In the genomic region with DNA sequence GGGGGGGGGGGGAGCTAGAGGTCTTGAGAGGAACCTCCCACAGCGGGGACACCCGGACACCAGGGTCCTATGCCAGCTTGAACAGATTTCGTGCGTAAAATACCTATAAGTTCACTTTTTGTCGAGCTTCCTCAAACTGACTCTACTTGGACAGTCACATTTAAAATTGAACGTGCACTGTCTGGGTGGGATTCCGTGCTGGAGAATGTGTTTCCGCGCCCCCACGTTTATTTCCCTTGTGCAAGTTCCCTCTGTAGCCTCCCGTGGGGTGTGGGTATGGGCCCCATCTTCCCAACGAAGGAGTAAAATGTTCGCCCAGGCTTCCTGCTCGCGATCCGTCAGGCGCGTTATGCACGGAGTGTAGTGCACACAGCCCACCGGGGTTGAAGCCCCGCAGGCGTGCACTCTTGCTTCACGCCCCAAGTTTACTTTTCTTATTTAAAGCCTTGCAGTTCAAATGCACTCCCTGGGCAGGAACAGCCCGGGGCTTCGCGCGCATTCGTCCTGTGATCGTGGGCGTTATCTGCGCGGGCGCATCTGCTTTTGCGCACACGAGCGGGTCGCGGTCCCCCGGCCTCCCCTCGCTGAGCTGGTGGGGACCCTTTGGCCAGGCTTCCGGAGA, we compare ENCODE assay signal across 9 mouse cellular contexts.
A peak's percentile ranks its signal among the peaks of the same experiment; 100 is the strongest.
DNase-seq lines count a peak whose midpoint lies in the region; ATAC-seq and TF ChIP-seq lines count a peak whose summit lies in the region.
"Had no signal": no experiment of that assay in that cellular context is flagged by ENCODE, and none has a peak within 500 bp of the region (broad histone marks: within the 10 kb centered on the region; RNA-seq: fewer than 3 reads in every experiment).

No protein-coding gene starts in this region.

- under 1% methylated on average over 41 of the region's 41 CpGs for WGBS in hindbrain, embryonic 13.5 days
- under 1% methylated on average over 41 of the region's 41 CpGs for WGBS in midbrain, embryonic 11.5 days

- peaks cover 18% of the 10 kb centered on the region for H3K27me3 ChIP-seq in hindbrain, embryonic 13.5 days
- no peaks in the 10 kb centered on the region for H3K27me3 ChIP-seq in midbrain, embryonic 11.5 days (ENCODE audit: control insufficient read depth, insufficient read depth, low read length)

- H3K4me2 ChIP-seq in hindbrain, embryonic 13.5 days: peak overlapping the region; percentile 86
- peak overlapping the region; percentile 85 for H3K4me2 ChIP-seq in midbrain, embryonic 11.5 days

- H3K36me3 ChIP-seq in hindbrain, embryonic 13.5 days: no peaks in the 10 kb centered on the region
- H3K36me3 ChIP-seq in midbrain, embryonic 11.5 days (ENCODE audit: control insufficient read depth, insufficient read depth, low read length): no peaks in the 10 kb centered on the region

- H3K9ac ChIP-seq in hindbrain, embryonic 13.5 days: peak overlapping the region; percentile 60
- peak overlapping the region; percentile 57 for H3K9ac ChIP-seq in midbrain, embryonic 11.5 days (ENCODE audit: low read length)

- intact Hi-C loops in gastrocnemius, adult 2 months (cut with DNase I): no loop called here

- DNase-seq in gastrocnemius, adult 2 months: no peak
- no peak for DNase-seq in gastrocnemius, adult 18-20 months (ENCODE audit: low spot score)
- DNase-seq in ZHBTc4 (ENCODE audit: low read depth, low spot score): peak; percentile 73
- DNase-seq in midbrain, embryonic 11.5 days (ENCODE audit: low spot score, missing footprints): peak; percentile 94
- no peak for DNase-seq in right cerebral cortex, postnatal 10 days (ENCODE audit: low spot score in 2 of 2)
- DNase-seq in testis, postnatal 14 days (ENCODE audit: low spot score): no peak
- DNase-seq in adrenal gland, postnatal 4 days (ENCODE audit: low spot score in 2 of 2): no peak

- peak overlapping the region; percentile 43 for H3K4me3 ChIP-seq in gastrocnemius, adult 2 months
- H3K4me3 ChIP-seq in hindbrain, embryonic 13.5 days: peak overlapping the region; percentile 48
- peak overlapping the region; percentile 46 for H3K4me3 ChIP-seq in midbrain, embryonic 11.5 days (ENCODE audit: low read depth, low read length)
- H3K4me3 ChIP-seq: erythroblast, embryonic 14.5 days had no signal

- 0 out of 2 replicates have a peak, but pooled peaks have one; percentile 38 for ATAC-seq in hindbrain, embryonic 13.5 days (ENCODE audit: low FRiP score)
- no peak for ATAC-seq in midbrain, embryonic 11.5 days (ENCODE audit: low FRiP score)

- H3K27ac ChIP-seq in gastrocnemius, adult 2 months: no peak overlapping the region
- no peak overlapping the region for H3K27ac ChIP-seq in hindbrain, embryonic 13.5 days
- no peak overlapping the region for H3K27ac ChIP-seq in midbrain, embryonic 11.5 days (ENCODE audit: low read depth, low read length)

- no peaks in the 10 kb centered on the region for H3K9me3 ChIP-seq in hindbrain, embryonic 13.5 days
- no peaks in the 10 kb centered on the region for H3K9me3 ChIP-seq in midbrain, embryonic 11.5 days (ENCODE audit: control insufficient read depth, low read length)

- TF ChIP-seq CTCF in gastrocnemius, adult 2 months (IDR thresholded peaks at IDR 0.05): no peak

- peaks cover 16% of the 10 kb centered on the region for H3K4me1 ChIP-seq in hindbrain, embryonic 13.5 days (replicated peaks)
- peaks cover 7% of the 10 kb centered on the region for H3K4me1 ChIP-seq in midbrain, embryonic 11.5 days (ENCODE audit: control insufficient read depth, insufficient read depth, low read length)

Comparison
In these comparisons a context has a peak if more than half of its experiments do, and no peak if none do; other contexts are left out.
1. DNase-seq: peak in ZHBTc4 (single experiment) and midbrain, embryonic 11.5 days (single experiment); none in gastrocnemius, adult 2 months (single experiment), gastrocnemius, adult 18-20 months (single experiment), right cerebral cortex, postnatal 10 days (0 of 2), testis, postnatal 14 days (single experiment) and adrenal gland, postnatal 4 days (0 of 2).
2. Peak in every context shown above with its lines, with median percentiles within 50 percentile points of each other: H3K4me3 ChIP-seq.